Mouse (Mus musculus): ENCODE measurements around the gene Batf. TPM values are rescaled to one million over a fixed set of nuclear protein-coding genes. Genes with fewer than 3 reads are reported as not detected.
A peak's percentile ranks its signal among the peaks of the same experiment; 100 is the strongest.
"Not testable (repeated sequence)": the region's sequence is repeated elsewhere in the genome, so short reads cannot be mapped to it uniquely, and the experiment has no call there.

Gene Batf
- total and polyA plus RNA-seq, 3 experiments = 1.0 to 1.8 (median 1.6) TPM

DNA sequence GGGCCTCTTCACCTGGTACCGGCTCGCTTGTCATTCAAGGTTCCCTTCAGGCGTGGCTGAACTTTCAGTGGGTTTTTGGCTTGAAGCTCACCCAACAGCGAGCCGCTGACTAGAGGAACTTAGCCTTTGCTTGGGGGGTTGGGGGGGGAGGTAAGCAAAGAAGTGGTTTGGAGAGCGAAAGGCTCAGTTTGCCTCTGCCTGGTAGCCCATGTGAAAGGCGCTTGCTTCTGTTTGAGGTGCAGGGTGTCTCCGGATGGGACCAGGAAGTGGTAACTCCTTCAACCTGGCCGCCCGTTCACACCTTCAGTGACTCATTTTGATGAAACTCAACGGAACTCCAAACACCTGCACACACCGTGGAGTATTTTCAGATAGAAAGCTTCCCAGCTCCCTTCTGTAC is 25.6 kb upstream of the Batf start:
- no peaks in the 10 kb centered on the region for H3K36me3 ChIP-seq (ENCODE audit: control insufficient read depth, insufficient read depth, low read length)
- DNase-seq = no peak
- WGBS = 94% methylated on average over 12 of the region's 12 CpGs
- no peaks in the 10 kb centered on the region for H3K79me2 ChIP-seq (replicated peaks; ENCODE audit: control insufficient read depth, insufficient read depth, low read length)
- no peaks in the 10 kb centered on the region for H3K27me3 ChIP-seq (ENCODE audit: control insufficient read depth, insufficient read depth, low read length)
- no peak overlapping the region for H3K4me3 ChIP-seq
- H3K9ac ChIP-seq (ENCODE audit: low read depth, low read length) = no peak overlapping the region
- H3K27ac ChIP-seq = no peak overlapping the region
- intact Hi-C loops (cut with DNase I) = loop anchor here (5.0 kb wide), 1 partner anchor 314 kb away; no protein-coding TSS in a partner anchor
- no peak for TF ChIP-seq POLR2A (IDR thresholded peaks at IDR 0.05; ENCODE audit: insufficient read depth, low read depth, low read length)
- TF ChIP-seq CTCF (IDR thresholded peaks at IDR 0.05) = no peak
- TF ChIP-seq EP300 (IDR thresholded peaks at IDR 0.05; ENCODE audit: insufficient read depth, low read depth, low read length) = no peak
- H3K4me1 ChIP-seq (ENCODE audit: control insufficient read depth, insufficient read depth, low read length) = no peaks in the 10 kb centered on the region

GRCm38 (mm10) chr12:85662232-85662631 is 24.2 kb upstream of the Batf start:
- not testable (repeated sequence) for H3K27ac ChIP-seq; H3K36me3 ChIP-seq (ENCODE audit: control insufficient read depth, insufficient read depth, low read length); H3K4me3 ChIP-seq; H3K27me3 ChIP-seq (ENCODE audit: control insufficient read depth, insufficient read depth, low read length); DNase-seq; H3K9ac ChIP-seq (ENCODE audit: low read depth, low read length); H3K4me1 ChIP-seq (ENCODE audit: control insufficient read depth, insufficient read depth, low read length); H3K79me2 ChIP-seq (replicated peaks; ENCODE audit: control insufficient read depth, insufficient read depth, low read length)
- 76% methylated on average over 8 of the region's 8 CpGs for WGBS
- intact Hi-C loops (cut with DNase I) = loop anchor here (5.0 kb wide), 1 partner anchor 315 kb away; no protein-coding TSS in a partner anchor

DNA sequence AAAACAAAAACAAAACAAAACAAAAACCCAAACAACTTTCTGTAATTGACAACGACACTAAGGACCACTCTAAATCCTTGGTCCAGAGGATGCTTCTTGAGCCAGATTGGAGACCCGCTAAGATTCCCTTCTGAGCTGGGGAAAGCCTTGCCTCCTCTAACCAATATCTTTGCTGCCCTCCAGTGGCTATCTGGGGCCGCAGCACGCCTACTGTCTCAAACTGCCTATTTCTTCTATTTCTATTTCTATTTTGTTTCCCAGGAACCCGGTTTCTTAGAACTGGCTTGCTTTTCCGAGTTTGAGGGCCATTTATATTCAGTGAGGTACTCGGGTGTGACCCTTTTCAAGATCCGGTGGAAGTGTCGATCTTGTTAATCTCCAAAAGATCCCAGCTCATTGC is 23.6 kb upstream of the Batf start:
- Histone ChIP-seq H3K27ac (no peak overlapping the region), H3K4me3 (no peak overlapping the region), H3K9ac (ENCODE audit: low read depth, low read length) (no peak overlapping the region), H3K36me3 (ENCODE audit: control insufficient read depth, insufficient read depth, low read length) (no peaks in the 10 kb centered on the region), H3K4me1 (ENCODE audit: control insufficient read depth, insufficient read depth, low read length) (no peaks in the 10 kb centered on the region), H3K79me2 (replicated peaks; ENCODE audit: control insufficient read depth, insufficient read depth, low read length) (no peaks in the 10 kb centered on the region), H3K27me3 (ENCODE audit: control insufficient read depth, insufficient read depth, low read length) (no peaks in the 10 kb centered on the region)
- TF ChIP-seq POLR2A (IDR thresholded peaks at IDR 0.05; ENCODE audit: insufficient read depth, low read depth, low read length) (no peak), EP300 (IDR thresholded peaks at IDR 0.05; ENCODE audit: insufficient read depth, low read depth, low read length) (peak; percentile 89), CTCF (IDR thresholded peaks at IDR 0.05) (peak; percentile 96)
- intact Hi-C loops (cut with DNase I) = loop anchor here (1.0 to 5.0 kb wide), 3 partner anchors 155 to 316 kb away; no protein-coding TSS in a partner anchor
- DNase-seq = peak; percentile 61 to 80
- 8% methylated on average over 9 of the region's 9 CpGs for WGBS

GRCm38 (mm10) chr12:85666112-85666511 is 20.4 kb upstream of the Batf start:
- H3K4me1 ChIP-seq (ENCODE audit: control insufficient read depth, insufficient read depth, low read length) = no peaks in the 10 kb centered on the region
- no peak for TF ChIP-seq CTCF (IDR thresholded peaks at IDR 0.05)
- TF ChIP-seq POLR2A (IDR thresholded peaks at IDR 0.05; ENCODE audit: insufficient read depth, low read depth, low read length) = no peak
- no peak for TF ChIP-seq EP300 (IDR thresholded peaks at IDR 0.05; ENCODE audit: insufficient read depth, low read depth, low read length)
- no peak overlapping the region for H3K9ac ChIP-seq (ENCODE audit: low read depth, low read length)
- no peaks in the 10 kb centered on the region for H3K79me2 ChIP-seq (replicated peaks; ENCODE audit: control insufficient read depth, insufficient read depth, low read length)
- WGBS = 68% methylated on average over 8 of the region's 8 CpGs
- H3K27ac ChIP-seq = no peak overlapping the region
- H3K36me3 ChIP-seq (ENCODE audit: control insufficient read depth, insufficient read depth, low read length) = no peaks in the 10 kb centered on the region
- H3K4me3 ChIP-seq = no peak overlapping the region
- no peaks in the 10 kb centered on the region for H3K27me3 ChIP-seq (ENCODE audit: control insufficient read depth, insufficient read depth, low read length)
- no peak for DNase-seq
- intact Hi-C loops (cut with DNase I) = no loop called here

GRCm38 (mm10) chr12:85667071-85667470 is 19.4 kb upstream of the Batf start:
- 90% methylated on average over 7 of the region's 7 CpGs for WGBS
- DNase-seq = no peak

DNA sequence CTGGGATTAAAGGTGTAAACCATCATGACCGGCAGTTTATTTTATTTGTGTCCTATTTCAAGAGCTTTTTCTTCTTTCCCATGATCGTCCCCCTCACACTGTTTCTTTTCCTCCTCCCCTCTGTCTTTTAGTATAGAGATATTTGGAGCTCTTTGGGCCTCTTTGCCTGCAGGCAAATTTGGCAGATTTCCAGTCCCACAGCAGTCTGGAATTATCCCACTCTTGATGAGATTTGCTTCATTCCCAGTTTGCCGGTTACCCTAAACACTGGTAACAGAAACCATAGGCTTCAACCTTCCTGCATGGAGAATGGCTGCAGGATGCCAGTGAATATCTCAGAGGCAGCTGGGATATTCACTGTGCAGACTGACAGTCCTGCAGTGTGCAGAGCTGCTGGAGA is 17.8 kb upstream of the Batf start:
- no peak for DNase-seq
- no peak overlapping the region for H3K27ac ChIP-seq
- H3K79me2 ChIP-seq (replicated peaks; ENCODE audit: control insufficient read depth, insufficient read depth, low read length) = no peaks in the 10 kb centered on the region
- intact Hi-C loops (cut with DNase I) = no loop called here
- no peak for TF ChIP-seq EP300 (IDR thresholded peaks at IDR 0.05; ENCODE audit: insufficient read depth, low read depth, low read length)
- no peak for TF ChIP-seq CTCF (IDR thresholded peaks at IDR 0.05)
- no peak for TF ChIP-seq POLR2A (IDR thresholded peaks at IDR 0.05; ENCODE audit: insufficient read depth, low read depth, low read length)
- H3K36me3 ChIP-seq (ENCODE audit: control insufficient read depth, insufficient read depth, low read length) = no peaks in the 10 kb centered on the region
- H3K4me1 ChIP-seq (ENCODE audit: control insufficient read depth, insufficient read depth, low read length) = no peaks in the 10 kb centered on the region
- no peak overlapping the region for H3K4me3 ChIP-seq
- 51% methylated on average over 3 of the region's 3 CpGs for WGBS
- H3K9ac ChIP-seq (ENCODE audit: low read depth, low read length) = no peak overlapping the region
- H3K27me3 ChIP-seq (ENCODE audit: control insufficient read depth, insufficient read depth, low read length) = no peaks in the 10 kb centered on the region

More at GRCm38 (mm10) chr12:85667071-85667470, 19.4 kb upstream of the Batf start:
- no peak overlapping the region for H3K9ac ChIP-seq (ENCODE audit: low read depth, low read length)
- no peak for TF ChIP-seq CTCF (IDR thresholded peaks at IDR 0.05)
- TF ChIP-seq EP300 (IDR thresholded peaks at IDR 0.05; ENCODE audit: insufficient read depth, low read depth, low read length) = no peak
- TF ChIP-seq POLR2A (IDR thresholded peaks at IDR 0.05; ENCODE audit: insufficient read depth, low read depth, low read length) = no peak
- no peaks in the 10 kb centered on the region for H3K36me3 ChIP-seq (ENCODE audit: control insufficient read depth, insufficient read depth, low read length)
- no peaks in the 10 kb centered on the region for H3K4me1 ChIP-seq (ENCODE audit: control insufficient read depth, insufficient read depth, low read length)
- H3K79me2 ChIP-seq (replicated peaks; ENCODE audit: control insufficient read depth, insufficient read depth, low read length) = no peaks in the 10 kb centered on the region
- no peaks in the 10 kb centered on the region for H3K27me3 ChIP-seq (ENCODE audit: control insufficient read depth, insufficient read depth, low read length)
- intact Hi-C loops (cut with DNase I) = no loop called here
- no peak overlapping the region for H3K4me3 ChIP-seq
- H3K27ac ChIP-seq = no peak overlapping the region

Measured in heart, adult 2 months (tissue).